Mouse (Mus musculus) heart, postnatal 0 days (tissue): ENCODE measurements around the gene Nebl. TPM values are rescaled to one million over a fixed set of nuclear protein-coding genes. Genes with fewer than 3 reads are reported as not detected.
A peak's percentile ranks its signal among the peaks of the same experiment; 100 is the strongest.

Experiments
- ATAC-seq: fragments of 200-750 bp; cut with Nextera tagmentation; 2 replicates; pipeline ENCODE4 v1.8.0; 2017; ENCODE audit warnings: low read depth, moderate number of reproducible peaks, moderate library complexity; ENCODE audit not compliant: insufficient read depth
- DNase-seq: peaks from one replicate; pipeline ENCODE4 v3.0.0-alpha.2; 2016; ENCODE audit warnings: low spot score
- H3K27ac ChIP-seq: fragments of 300-500 bp; sonication (generic); 2 replicates; pipeline ENCODE4 v1.5.1; 2014; ENCODE audit warnings: low read depth, mild to moderate bottlenecking
- H3K27me3 ChIP-seq: fragments of 300-500 bp; sonication (generic); 2 replicates; pipeline ENCODE4 v1.6.1; 2014; ENCODE audit warnings: low read length, mixed read lengths; ENCODE audit not compliant: control insufficient read depth, insufficient read depth
- H3K36me3 ChIP-seq: fragments of 300-500 bp; sonication (generic); replicated peaks from 2 replicates; pipeline ENCODE4 v1.6.1; 2014; ENCODE audit warnings: low read length, mixed read lengths; ENCODE audit not compliant: control insufficient read depth, insufficient read depth
- H3K4me1 ChIP-seq: fragments of 300-500 bp; sonication (generic); 2 replicates; pipeline ENCODE4 v1.6.1; 2014; ENCODE audit warnings: antibody characterized with exemption; ENCODE audit not compliant: control insufficient read depth, insufficient read depth
- H3K4me2 ChIP-seq: fragments of 300-500 bp; sonication (generic); 2 replicates; pipeline ENCODE4 v1.6.1; 2014; ENCODE audit warnings: low read depth, mild to moderate bottlenecking, low read length, moderate library complexity
- H3K4me3 ChIP-seq: fragments of 300-500 bp; sonication (generic); 2 replicates; pipeline ENCODE4 v1.5.1; 2014; ENCODE audit warnings: low read depth, low read length
- H3K9ac ChIP-seq: fragments of 300-500 bp; sonication (generic); replicated peaks from 2 replicates; pipeline ENCODE4 v1.6.1; 2014; ENCODE audit warnings: low read depth, low read length, mixed read lengths
- H3K9me3 ChIP-seq: fragments of 300-500 bp; sonication (generic); replicated peaks from 2 replicates; pipeline ENCODE4 v1.6.1; 2016; ENCODE audit warnings: low read length; ENCODE audit not compliant: control insufficient read depth
- CTCF ChIP-seq: IDR thresholded peaks from 2 replicates; pipeline ENCODE4 v1.5.1; 2016; ENCODE audit warnings: antibody characterized with exemption, control low read depth, low read depth
- EP300 ChIP-seq: IDR thresholded peaks from 2 replicates; pipeline ENCODE4 v1.6.1; 2016; ENCODE audit warnings: antibody characterized with exemption, low read depth
- WGBS: fragments of 180-500 bp; shearing (Covaris S2); extraction: QIAGEN DNeasy Blood & Tissue Kit; methylation state at CpG from one replicate; pipeline ENCODE4 v1.1.7; 2014; 5-methylcytosine and 5-hydroxymethylcytosine counted together
- polyA plus RNA-seq: library from polyadenylated mRNA; unstranded; fragments of >200 nt; fragmentation: Nextera tagmentation; extraction: Ambion mirVana; gene quantifications from 2 replicates; pipeline ENCODE4 v1.2.1, GENCODE M21; 2015
- total RNA-seq: library from RNA; depleted of rRNA; stranded (reverse); fragments of >200 nt; gene quantifications from 2 replicates; pipeline ENCODE4 v1.2.3, GENCODE M21; 2014; ENCODE audit warnings: low replicate concordance

The Nebl gene
- total and polyA plus RNA-seq, 2 experiments from 2014 or later = 184 to 292 TPM

DNA sequence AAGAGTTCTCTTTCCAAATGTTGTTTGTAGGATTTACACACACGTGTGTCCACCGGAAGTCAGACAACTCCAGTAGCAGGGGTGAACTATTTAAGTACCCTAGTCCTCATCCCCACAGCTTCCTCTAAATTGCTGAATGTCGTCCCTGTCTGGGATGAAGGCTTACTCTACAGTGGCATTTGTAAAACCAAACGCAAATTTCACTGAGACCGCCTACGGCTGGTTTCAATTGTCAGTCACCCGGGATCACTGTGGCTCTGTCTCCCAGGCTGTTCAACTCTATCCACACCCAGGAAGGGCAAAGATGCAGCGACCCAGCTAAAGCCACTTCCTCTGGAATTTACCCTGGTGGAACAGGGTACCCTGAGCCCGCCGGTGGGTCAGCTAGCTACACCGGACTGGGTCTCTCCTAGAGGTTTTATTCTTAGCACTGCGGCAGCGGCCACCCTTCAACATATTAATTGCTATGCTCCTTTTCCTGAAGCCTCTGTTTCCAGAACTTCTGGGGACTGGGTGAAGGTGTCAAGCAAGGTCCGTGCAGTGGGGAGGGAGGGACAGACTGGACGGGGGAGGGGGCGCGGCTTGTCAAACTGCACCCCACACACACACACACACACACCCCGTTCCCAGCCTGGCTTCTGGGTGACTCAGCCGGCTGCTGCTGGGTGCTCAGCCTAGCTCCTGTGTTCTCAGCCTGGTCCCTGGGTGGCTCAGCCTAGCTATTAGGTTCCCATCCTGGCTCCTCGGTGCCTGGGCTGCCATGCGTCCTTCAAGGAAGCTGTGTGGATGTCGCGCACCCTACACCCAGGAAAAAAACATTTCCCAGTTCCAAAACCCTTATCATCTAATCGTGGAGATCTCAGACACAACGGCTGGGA is 1.3 kb downstream of the Nebl start:
- no peaks in the 10 kb centered on the region for H3K36me3 ChIP-seq
- 0 out of 2 replicates have a peak overlapping the region, but pooled peaks have one; percentile 30 for H3K9ac ChIP-seq
- peak overlapping the region; percentile 85 for H3K4me2 ChIP-seq
- ATAC-seq (no peak), DNase-seq (no peak)
- peaks cover 28% of the 10 kb centered on the region; the same call in 1 of the 2 replicates for H3K27me3 ChIP-seq
- peak overlapping the region; percentile 53 for H3K4me3 ChIP-seq
- no peaks in the 10 kb centered on the region for H3K9me3 ChIP-seq
- H3K4me1 ChIP-seq = peaks cover 8% of the 10 kb centered on the region; the same call in 1 of the 2 replicates
- TF ChIP-seq EP300 (no peak), CTCF (no peak)
- WGBS = 9% methylated on average over 25 of the region's 25 CpGs
- H3K27ac ChIP-seq = no peak overlapping the region

DNA sequence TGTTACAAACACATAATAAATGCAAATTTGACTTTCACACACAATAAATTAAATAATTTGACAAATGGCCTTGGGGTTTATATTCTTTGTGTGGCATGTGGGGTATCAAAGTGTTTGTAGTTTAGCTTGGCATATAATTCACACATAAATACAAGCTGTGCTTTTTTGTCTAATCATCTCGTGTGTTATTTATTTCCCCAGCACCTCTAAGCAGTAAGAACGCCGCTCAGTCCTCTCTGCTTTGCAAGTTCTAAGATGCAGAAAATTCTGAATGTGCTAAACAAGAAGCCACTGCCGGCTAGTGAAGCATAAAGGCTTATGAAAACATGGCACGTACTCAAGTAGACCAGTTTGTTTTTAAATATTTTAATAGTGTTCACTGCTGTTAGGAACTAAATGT is 6.9 kb downstream of the Nebl start:
- ATAC-seq = no peak
- no peak overlapping the region for H3K4me3 ChIP-seq
- no peak overlapping the region for H3K27ac ChIP-seq
- no peak overlapping the region for H3K4me2 ChIP-seq
- TF ChIP-seq CTCF (no peak), EP300 (no peak)
- H3K36me3 ChIP-seq = no peaks in the 10 kb centered on the region
- H3K9me3 ChIP-seq = no peaks in the 10 kb centered on the region
- WGBS = 86% methylated on average over 5 of the region's 5 CpGs
- H3K4me1 ChIP-seq = 0 out of 2 replicates have a peak, but pooled peaks cover 3% of the 10 kb centered on the region
- 0 out of 2 replicates have a peak, but pooled peaks cover 5% of the 10 kb centered on the region for H3K27me3 ChIP-seq
- no peak for DNase-seq
- H3K9ac ChIP-seq = no peak overlapping the region

DNA sequence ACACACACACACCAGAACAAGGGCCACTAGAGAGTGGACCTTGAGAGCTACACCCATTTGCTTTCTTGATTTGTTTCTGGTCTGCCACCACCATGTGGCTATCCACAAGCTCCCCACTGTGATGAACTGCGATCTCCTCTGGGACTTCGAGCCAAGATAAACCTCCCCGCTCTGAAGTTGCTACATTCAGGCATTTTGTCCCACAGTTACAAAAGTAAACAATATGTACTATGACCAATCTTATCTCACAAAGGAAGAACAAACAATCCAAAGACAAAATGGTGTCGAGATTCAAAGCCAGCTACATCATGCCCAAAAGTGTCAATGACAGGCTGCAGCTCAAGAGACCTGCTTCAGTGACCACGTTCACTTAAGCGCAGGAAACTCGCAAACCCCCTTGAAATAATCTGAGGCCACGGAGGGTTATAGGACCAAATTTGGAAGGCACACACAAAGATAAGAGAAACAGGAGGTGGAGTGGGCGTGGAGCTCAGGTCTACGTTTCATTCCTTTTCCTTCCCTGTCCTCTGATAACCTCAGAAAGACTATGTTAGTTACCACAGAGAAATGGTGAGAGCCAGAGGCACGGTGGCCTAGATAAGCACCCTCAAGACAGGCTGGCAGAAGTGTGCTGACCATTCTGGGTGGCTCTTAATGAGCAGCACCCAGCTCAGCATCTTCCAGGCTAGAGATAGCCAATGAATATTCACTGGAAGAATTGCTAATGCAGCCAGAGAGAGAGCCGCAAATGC is 7.8 kb downstream of the Nebl start:
- ATAC-seq (no peak), DNase-seq (peak; percentile 27)
- H3K36me3 ChIP-seq = no peaks in the 10 kb centered on the region
- WGBS = 28% methylated on average over 12 of the region's 12 CpGs
- H3K4me3 ChIP-seq = no peak overlapping the region
- no peak overlapping the region for H3K9ac ChIP-seq
- 0 out of 2 replicates have a peak, but pooled peaks cover 3% of the 10 kb centered on the region for H3K4me1 ChIP-seq
- TF ChIP-seq EP300 (no peak), CTCF (no peak)
- no peak overlapping the region for H3K27ac ChIP-seq
- no peaks in the 10 kb centered on the region for H3K27me3 ChIP-seq
- H3K4me2 ChIP-seq = no peak overlapping the region
- no peaks in the 10 kb centered on the region for H3K9me3 ChIP-seq

DNA sequence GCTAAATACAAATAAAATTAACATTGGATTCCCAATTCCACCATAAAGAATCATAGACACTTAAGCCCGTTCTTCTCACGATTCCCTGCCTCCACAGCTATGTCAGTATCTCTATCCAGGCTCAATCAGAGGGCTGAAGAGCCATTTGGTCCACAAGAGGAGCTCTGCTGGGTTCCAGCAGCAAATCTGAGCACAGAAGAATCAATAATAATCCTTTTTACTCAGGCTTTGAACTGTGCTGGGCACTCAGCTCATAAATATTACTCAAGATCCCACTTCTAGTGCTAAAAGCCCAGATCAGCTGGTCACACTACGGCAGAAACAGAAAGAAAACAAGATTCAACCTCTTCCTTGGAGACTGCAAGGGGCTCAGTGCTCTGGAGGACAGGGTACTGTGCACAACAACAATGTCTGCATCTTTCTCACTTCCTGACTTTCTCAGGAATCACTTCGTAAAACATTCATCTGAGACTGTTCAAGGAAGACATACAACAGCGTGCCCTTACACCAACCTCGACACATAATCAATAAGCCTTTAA is 10.0 kb downstream of the Nebl start:
- Histone ChIP-seq H3K27ac (no peak overlapping the region), H3K9ac (no peak overlapping the region)

DNA sequence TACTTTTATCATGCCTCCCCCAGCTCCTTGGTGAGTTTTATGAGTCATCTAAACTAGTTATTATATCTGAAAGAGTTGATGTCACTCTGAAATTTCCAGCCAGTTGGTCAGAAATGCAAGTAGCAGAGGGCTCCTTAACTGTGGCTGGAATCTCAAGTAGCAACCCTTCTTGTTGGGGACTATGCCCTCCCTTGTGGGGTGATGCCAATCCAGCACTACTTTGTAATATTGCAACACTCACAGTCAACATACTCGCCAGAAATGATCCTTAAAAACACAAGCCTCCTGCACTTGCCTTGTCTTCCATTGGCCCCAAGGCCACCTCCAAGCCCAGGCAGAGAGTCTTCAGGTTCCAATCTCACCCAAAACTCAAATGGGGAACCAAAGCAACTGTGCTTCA is 13.0 kb downstream of the Nebl start:
- H3K4me1 ChIP-seq = no peaks in the 10 kb centered on the region
- no peak overlapping the region for H3K27ac ChIP-seq
- no peak overlapping the region for H3K4me2 ChIP-seq
- no peaks in the 10 kb centered on the region for H3K36me3 ChIP-seq
- no peaks in the 10 kb centered on the region for H3K27me3 ChIP-seq
- TF ChIP-seq EP300 (no peak), CTCF (no peak)
- WGBS = 80% methylated on average over 1 of the region's 1 CpGs
- H3K9me3 ChIP-seq = no peaks in the 10 kb centered on the region
- no peak overlapping the region for H3K9ac ChIP-seq
- ATAC-seq (no peak), DNase-seq (no peak)
- no peak overlapping the region for H3K4me3 ChIP-seq

More for the DNA sequence above, 10.0 kb downstream of the Nebl start:
- ATAC-seq (no peak), DNase-seq (no peak)
- TF ChIP-seq EP300 (no peak), CTCF (no peak)
- H3K4me2 ChIP-seq = no peak overlapping the region
- H3K36me3 ChIP-seq = no peaks in the 10 kb centered on the region
- 74% methylated on average over 6 of the region's 6 CpGs for WGBS
- H3K4me3 ChIP-seq = no peak overlapping the region
- H3K9me3 ChIP-seq = no peaks in the 10 kb centered on the region
- H3K27me3 ChIP-seq = no peaks in the 10 kb centered on the region
- 0 out of 2 replicates have a peak, but pooled peaks cover 3% of the 10 kb centered on the region for H3K4me1 ChIP-seq
